In the genomic region with DNA sequence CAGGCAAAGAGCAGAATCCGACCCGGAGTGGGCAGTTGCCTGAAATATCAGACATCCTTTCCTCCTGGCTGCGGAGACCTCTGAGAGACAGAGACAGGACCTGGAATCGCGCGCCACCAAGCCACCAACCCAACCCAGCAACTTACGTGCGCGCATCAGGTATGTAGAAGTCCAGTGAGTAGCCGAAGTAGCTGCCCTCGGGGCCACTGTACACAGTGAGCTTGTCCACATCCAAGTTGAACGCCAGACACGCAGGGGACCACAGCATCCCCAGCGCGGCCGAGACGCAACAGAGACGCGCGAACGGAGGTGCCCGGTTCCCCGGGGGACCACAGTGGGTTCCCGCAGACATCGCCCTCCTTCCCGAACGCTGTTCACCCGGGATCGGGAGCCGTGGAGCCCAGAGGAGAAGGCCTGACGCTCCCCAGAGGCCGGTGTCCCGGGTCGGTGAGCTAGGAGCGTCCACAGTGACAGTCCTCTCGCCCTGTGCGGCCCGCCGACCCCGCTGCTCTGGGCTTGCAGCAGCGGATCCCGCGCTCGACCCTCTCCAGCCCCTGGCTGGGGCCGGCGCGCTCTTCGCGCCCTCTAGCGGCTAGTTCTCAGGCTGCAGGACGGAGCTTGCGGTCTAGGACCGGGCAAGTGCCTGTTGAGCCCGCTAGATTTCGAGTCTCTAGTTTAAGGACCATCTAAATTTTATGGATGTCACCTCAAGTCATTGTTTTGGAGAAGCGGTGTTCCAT, we compare ENCODE assay signal across 8 mouse cellular contexts. TPM values are rescaled to one million over a fixed set of nuclear protein-coding genes. Genes with fewer than 3 reads are reported as not detected.
DNase-seq lines count a peak whose midpoint lies in the region; ATAC-seq and TF ChIP-seq lines count a peak whose summit lies in the region.

A gene (minus strand): TSS at position 492 of the 740 bp plus-strand sequence.

- ATAC-seq in heart, embryonic 12.5 days (ENCODE audit: insufficient number of reproducible peaks, low FRiP score), result peak; percentile 89
- ATAC-seq in kidney, embryonic 16.5 days (ENCODE audit: low FRiP score, low TSS enrichment), result peak; percentile 96
- ATAC-seq in liver, embryonic 12.5 days, result peak; percentile 88
- ATAC-seq in stomach, embryonic 15.5 days (ENCODE audit: insufficient read depth, low FRiP score, low read depth), result peak; percentile 89

- TF ChIP-seq CTCF in bone marrow, adult 2 months (IDR thresholded peaks at IDR 0.05; ENCODE audit: control insufficient read depth, insufficient read depth, low read length), result peak; percentile 89
- TF ChIP-seq CTCF in embryonic fibroblast, embryonic 13.5 days (IDR thresholded peaks at IDR 0.05; ENCODE audit: borderline replicate concordance, insufficient read depth, low read length), result peak; percentile 86

- H3K9me3 ChIP-seq in heart, embryonic 12.5 days (replicated peaks), result no peaks in the 10 kb centered on the region
- no peaks in the 10 kb centered on the region for H3K9me3 ChIP-seq in kidney, embryonic 16.5 days (ENCODE audit: low read length)
- H3K9me3 ChIP-seq in liver, embryonic 12.5 days (replicated peaks), result no peaks in the 10 kb centered on the region
- H3K9me3 ChIP-seq in stomach, embryonic 15.5 days, result no peaks in the 10 kb centered on the region

- peak; percentile 46 for DNase-seq in A20 (ENCODE audit: low read depth, low spot score)
- DNase-seq in natural killer cell, adult 2 months (ENCODE audit: low spot score in 2 of 2), result peak; percentile 27 to 51

- peak within 1 kb of the TSS; percentile 75 for H3K9ac ChIP-seq in heart, embryonic 12.5 days
- peak within 1 kb of the TSS; percentile 76 for H3K9ac ChIP-seq in kidney, embryonic 16.5 days (replicated peaks; ENCODE audit: low read length)
- peak within 1 kb of the TSS; percentile 58; the same call in 1 of the 2 replicates for H3K9ac ChIP-seq in liver, embryonic 12.5 days
- H3K9ac ChIP-seq in stomach, embryonic 15.5 days, result peak within 1 kb of the TSS; percentile 53

- H3K4me1 ChIP-seq in bone marrow, adult 2 months (ENCODE audit: control insufficient read depth, insufficient read depth, low read length), result no peaks in the 10 kb centered on the region; the same call in 1 of the 2 replicates
- H3K4me1 ChIP-seq in embryonic fibroblast, embryonic 13.5 days (ENCODE audit: control insufficient read depth, insufficient read depth, low read length), result no peaks in the 10 kb centered on the region
- peaks cover 10% of the 10 kb centered on the region for H3K4me1 ChIP-seq in heart, embryonic 12.5 days (replicated peaks)
- 0 out of 2 replicates have a peak, but pooled peaks cover 6% of the 10 kb centered on the region for H3K4me1 ChIP-seq in kidney, embryonic 16.5 days (ENCODE audit: insufficient read depth, low read length)
- no peaks in the 10 kb centered on the region for H3K4me1 ChIP-seq in liver, embryonic 12.5 days
- H3K4me1 ChIP-seq in stomach, embryonic 15.5 days, result no peaks in the 10 kb centered on the region

- 2% methylated on average over 56 of the region's 56 CpGs for WGBS in bone marrow, adult 2 months
- WGBS in heart, embryonic 12.5 days, result under 1% methylated on average over 56 of the region's 56 CpGs
- WGBS in kidney, embryonic 16.5 days, result under 1% methylated on average over 56 of the region's 56 CpGs
- WGBS in liver, embryonic 12.5 days (ENCODE audit: insufficient replicate concordance), result 2% methylated on average over 56 of the region's 56 CpGs
- under 1% methylated on average over 56 of the region's 56 CpGs for WGBS in stomach, embryonic 15.5 days

- H3K4me3 ChIP-seq in bone marrow, adult 2 months (replicated peaks; ENCODE audit: control insufficient read depth, low read depth, low read length), result peak within 1 kb of the TSS; percentile 64
- peak within 1 kb of the TSS; percentile 57 for H3K4me3 ChIP-seq in embryonic fibroblast, embryonic 13.5 days (ENCODE audit: insufficient read depth, low read length)
- H3K4me3 ChIP-seq in heart, embryonic 12.5 days, result peak within 1 kb of the TSS; percentile 70
- H3K4me3 ChIP-seq in kidney, embryonic 16.5 days (ENCODE audit: low read length), result peak within 1 kb of the TSS; percentile 66
- peak within 1 kb of the TSS; percentile 60 for H3K4me3 ChIP-seq in liver, embryonic 12.5 days
- H3K4me3 ChIP-seq in stomach, embryonic 15.5 days (replicated peaks), result peak within 1 kb of the TSS; percentile 57

- H3K27ac ChIP-seq in bone marrow, adult 2 months (ENCODE audit: control insufficient read depth, insufficient read depth, low read depth, low read length, poor library complexity), result peak within 1 kb of the TSS; percentile 2; the same call in 1 of the 2 replicates
- H3K27ac ChIP-seq in embryonic fibroblast, embryonic 13.5 days (ENCODE audit: insufficient read depth, low read length), result no peak within 1 kb of the TSS
- H3K27ac ChIP-seq in heart, embryonic 12.5 days (ENCODE audit: poor library complexity, severe bottlenecking), result no peak within 1 kb of the TSS
- H3K27ac ChIP-seq in kidney, embryonic 16.5 days (ENCODE audit: low read length), result peak within 1 kb of the TSS; percentile 73
- no peak within 1 kb of the TSS for H3K27ac ChIP-seq in liver, embryonic 12.5 days
- H3K27ac ChIP-seq in stomach, embryonic 15.5 days, result peak within 1 kb of the TSS; percentile 55; the same call in 1 of the 2 replicates

- peaks cover 10% of the 10 kb centered on the region for H3K27me3 ChIP-seq in heart, embryonic 12.5 days (replicated peaks)
- 0 out of 2 replicates have a peak, but pooled peaks cover 4% of the 10 kb centered on the region for H3K27me3 ChIP-seq in kidney, embryonic 16.5 days (ENCODE audit: insufficient read depth, low read length)
- H3K27me3 ChIP-seq in liver, embryonic 12.5 days (replicated peaks), result peaks cover 58% of the 10 kb centered on the region
- no peaks in the 10 kb centered on the region for H3K27me3 ChIP-seq in stomach, embryonic 15.5 days (replicated peaks)

- peak; percentile 10; the same call in 1 of the 2 replicates for TF ChIP-seq POLR2A in bone marrow, adult 2 months (IDR thresholded peaks at IDR 0.05; ENCODE audit: borderline replicate concordance, control insufficient read depth, low read depth, low read length)
- peak; percentile 43; the same call in 1 of the 2 replicates for TF ChIP-seq POLR2A in embryonic fibroblast, embryonic 13.5 days (IDR thresholded peaks at IDR 0.05; ENCODE audit: low read depth, low read length)

- no peaks in the 10 kb centered on the region for H3K36me3 ChIP-seq in heart, embryonic 12.5 days
- no peaks in the 10 kb centered on the region for H3K36me3 ChIP-seq in kidney, embryonic 16.5 days (ENCODE audit: insufficient read depth, low read length)
- no peaks in the 10 kb centered on the region for H3K36me3 ChIP-seq in liver, embryonic 12.5 days
- no peaks in the 10 kb centered on the region for H3K36me3 ChIP-seq in stomach, embryonic 15.5 days

- peak within 1 kb of the TSS; percentile 96 for H3K4me2 ChIP-seq in heart, embryonic 12.5 days
- peak within 1 kb of the TSS; percentile 75 for H3K4me2 ChIP-seq in kidney, embryonic 16.5 days (replicated peaks; ENCODE audit: low read depth, low read length)
- H3K4me2 ChIP-seq in liver, embryonic 12.5 days, result peak within 1 kb of the TSS; percentile 89
- H3K4me2 ChIP-seq in stomach, embryonic 15.5 days, result peak within 1 kb of the TSS; percentile 82

RNA-seq across cellular contexts. Expression of the gene that starts here (rescaled TPM):
- polyA plus RNA-seq in bone marrow, adult 2 months (2011; ENCODE audit: insufficient read depth, insufficient read length, low replicate concordance, missing spikeins), result 1.4 TPM in 1 of 2 replicates, not detected in the other
- polyA plus RNA-seq in embryonic fibroblast, embryonic 13.5 days (2011; ENCODE audit: insufficient read length, low read depth, missing spikeins), result 40.1 and 48.7 TPM in 2 replicates
- 11.7 and 12.1 TPM in 2 replicates for polyA plus RNA-seq in heart, embryonic 12.5 days (2016; fragmentation: Nextera tagmentation; extraction: Ambion mirVana)
- 43.3 and 45.4 TPM in 2 replicates for polyA plus RNA-seq in kidney, embryonic 16.5 days (2015; fragmentation: Nextera tagmentation; extraction: Ambion mirVana)
- polyA plus RNA-seq in liver, embryonic 12.5 days (2016; fragmentation: Nextera tagmentation; extraction: Ambion mirVana), result 3.9 and 4.5 TPM in 2 replicates
- polyA plus RNA-seq in stomach, embryonic 15.5 days (2015; fragmentation: Nextera tagmentation; extraction: Ambion mirVana), result 16.7 and 18.4 TPM in 2 replicates

Comparison
In these comparisons a context has a peak if more than half of its experiments do, and no peak if none do; other contexts are left out.
1. H3K27ac ChIP-seq: peak in bone marrow, adult 2 months (single experiment), kidney, embryonic 16.5 days (single experiment) and stomach, embryonic 15.5 days (single experiment); none in embryonic fibroblast, embryonic 13.5 days (single experiment), heart, embryonic 12.5 days (single experiment) and liver, embryonic 12.5 days (single experiment).
2. Peak in every context shown above with its lines, with median percentiles within 50 percentile points of each other: H3K4me3 ChIP-seq, ATAC-seq, H3K4me2 ChIP-seq and H3K9ac ChIP-seq.